Mouse (Mus musculus) embryonic facial prominence, embryonic 12.5 days (tissue): ENCODE data around the gene Ccdc81. TPM values are rescaled to one million over a fixed set of nuclear protein-coding genes. Genes with fewer than 3 reads are reported as not detected.
A peak's percentile ranks its signal among the peaks of the same experiment; 100 is the strongest.

Source experiments
- ATAC-seq: fragments of 200-750 bp; cut with Nextera tagmentation; 2 replicates; pipeline ENCODE4 v1.8.0; 2017; ENCODE audit not compliant: insufficient number of reproducible peaks, insufficient read depth, low FRiP score, low TSS enrichment
- H3K27ac ChIP-seq: fragments of 300-500 bp; sonication (generic); 2 replicates; pipeline ENCODE4 v1.5.1; 2016; ENCODE audit warnings: mild to moderate bottlenecking
- H3K27me3 ChIP-seq: fragments of 300-500 bp; sonication (generic); 2 replicates; pipeline ENCODE4 v1.6.1; 2016; ENCODE audit warnings: mild to moderate bottlenecking, moderate library complexity
- H3K36me3 ChIP-seq: fragments of 300-500 bp; sonication (generic); 2 replicates; pipeline ENCODE4 v1.6.1; 2016; ENCODE audit warnings: mild to moderate bottlenecking
- H3K4me1 ChIP-seq: fragments of 300-500 bp; sonication (generic); 2 replicates; pipeline ENCODE4 v1.6.1; 2016
- H3K4me2 ChIP-seq: fragments of 300-500 bp; sonication (generic); replicated peaks from 2 replicates; pipeline ENCODE4 v1.6.1; 2016; ENCODE audit warnings: mild to moderate bottlenecking, moderate library complexity
- H3K4me3 ChIP-seq: fragments of 300-500 bp; sonication (generic); 2 replicates; pipeline ENCODE4 v1.5.1; 2016; ENCODE audit warnings: mild to moderate bottlenecking
- H3K9ac ChIP-seq: fragments of 300-500 bp; sonication (generic); 2 replicates; pipeline ENCODE4 v1.6.1; 2016; ENCODE audit warnings: mild to moderate bottlenecking, moderate library complexity
- H3K9me3 ChIP-seq: fragments of 300-500 bp; sonication (generic); 2 replicates; pipeline ENCODE4 v1.6.1; 2016; ENCODE audit warnings: mild to moderate bottlenecking, moderate library complexity
- WGBS: fragments of 180-500 bp; shearing (Covaris S2); methylation state at CpG from one replicate; pipeline ENCODE4 v1.1.7; 2016; 5-methylcytosine and 5-hydroxymethylcytosine counted together
- polyA plus RNA-seq: library from polyadenylated mRNA; unstranded; fragments of >200 nt; fragmentation: Nextera tagmentation; extraction: Ambion mirVana; gene quantifications from 2 replicates; pipeline ENCODE4 v1.2.1, GENCODE M21; 2016

Ccdc81 gene
- polyA plus RNA-seq, 1 experiment from 2014 or later: 0.24 TPM

- H3K27ac ChIP-seq: no peak overlapping the region
- H3K9me3 ChIP-seq: no peaks in the 10 kb centered on the region
- ATAC-seq: no peak
- H3K9ac ChIP-seq: no peak overlapping the region
- no peaks in the 10 kb centered on the region for H3K36me3 ChIP-seq
- no peak overlapping the region for H3K4me2 ChIP-seq
- no peaks in the 10 kb centered on the region for H3K27me3 ChIP-seq
- WGBS: 80% methylated on average over 4 of the region's 4 CpGs
- no peak overlapping the region for H3K4me3 ChIP-seq
- H3K4me1 ChIP-seq: peaks cover 13% of the 10 kb centered on the region; the same call in 1 of the 2 replicates
Measured at GRCm38 (mm10) chr7:89909711-89910110, 6.3 kb upstream of the Ccdc81 start.

DNA sequence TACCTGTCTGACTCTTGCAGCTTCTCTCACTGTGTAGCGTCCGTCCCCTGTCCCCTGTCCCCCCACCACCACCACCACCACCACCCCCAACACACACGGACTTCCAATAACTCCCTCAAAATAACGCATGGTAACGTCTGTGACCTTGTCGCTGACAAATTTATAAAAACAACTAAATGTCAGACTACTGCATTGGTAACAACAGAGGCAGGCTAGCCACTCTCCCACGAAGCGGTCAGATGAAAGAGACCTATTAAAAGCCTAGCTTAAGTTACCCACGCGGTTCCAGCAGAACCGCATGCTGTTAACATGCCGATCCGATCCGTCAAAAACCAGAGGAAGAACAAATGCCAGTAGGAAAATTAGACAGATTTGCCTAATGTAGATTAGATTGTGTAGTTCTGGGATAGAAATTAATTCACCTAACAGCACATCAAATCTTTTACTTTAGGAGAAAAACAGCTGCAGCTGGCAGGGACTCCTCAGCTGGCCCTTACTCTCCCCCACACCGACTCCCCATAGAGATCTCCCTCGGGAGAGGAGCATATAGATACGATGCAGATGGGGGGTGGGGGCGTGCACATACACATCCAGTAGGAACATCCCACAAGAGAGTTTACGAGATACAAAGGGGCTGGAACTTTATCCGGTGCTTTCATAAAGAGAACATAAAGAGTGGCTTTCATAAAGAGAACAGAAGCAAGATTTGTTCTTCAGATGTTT is 5.6 kb upstream of the Ccdc81 start:
- no peak overlapping the region for H3K27ac ChIP-seq
- no peak overlapping the region for H3K4me3 ChIP-seq
- H3K4me1 ChIP-seq: peaks cover 13% of the 10 kb centered on the region; the same call in 1 of the 2 replicates
- 62% methylated on average over 20 of the region's 20 CpGs for WGBS
- no peak for ATAC-seq
- H3K9me3 ChIP-seq: no peaks in the 10 kb centered on the region
- H3K36me3 ChIP-seq: no peaks in the 10 kb centered on the region
- H3K27me3 ChIP-seq: no peaks in the 10 kb centered on the region
- H3K9ac ChIP-seq: no peak overlapping the region
- H3K4me2 ChIP-seq: no peak overlapping the region

- H3K9ac ChIP-seq: no peak overlapping the region
- ATAC-seq: no peak
- no peak overlapping the region for H3K27ac ChIP-seq
- 0 out of 2 replicates have a peak overlapping the region, but pooled peaks have one; percentile 2 for H3K4me2 ChIP-seq
- H3K9me3 ChIP-seq: no peaks in the 10 kb centered on the region
- H3K4me1 ChIP-seq: peaks cover 17% of the 10 kb centered on the region; the same call in 1 of the 2 replicates
- no peak overlapping the region for H3K4me3 ChIP-seq
- 33% methylated on average over 7 of the region's 7 CpGs for WGBS
- H3K27me3 ChIP-seq: no peaks in the 10 kb centered on the region
- no peaks in the 10 kb centered on the region for H3K36me3 ChIP-seq
Measured at GRCm38 (mm10) chr7:89908421-89908820, 5.0 kb upstream of the Ccdc81 start.

GRCm38 (mm10) chr7:89907950-89908349 is 4.5 kb upstream of the Ccdc81 start:
- ATAC-seq: no peak
- 19% methylated on average over 8 of the region's 8 CpGs for WGBS
- H3K9me3 ChIP-seq: no peaks in the 10 kb centered on the region
- H3K9ac ChIP-seq: no peak overlapping the region
- peaks cover 21% of the 10 kb centered on the region; the same call in 1 of the 2 replicates for H3K4me1 ChIP-seq
- no peak overlapping the region for H3K4me3 ChIP-seq
- no peaks in the 10 kb centered on the region for H3K27me3 ChIP-seq
- no peaks in the 10 kb centered on the region for H3K36me3 ChIP-seq
- no peak overlapping the region for H3K4me2 ChIP-seq
- no peak overlapping the region for H3K27ac ChIP-seq

DNA sequence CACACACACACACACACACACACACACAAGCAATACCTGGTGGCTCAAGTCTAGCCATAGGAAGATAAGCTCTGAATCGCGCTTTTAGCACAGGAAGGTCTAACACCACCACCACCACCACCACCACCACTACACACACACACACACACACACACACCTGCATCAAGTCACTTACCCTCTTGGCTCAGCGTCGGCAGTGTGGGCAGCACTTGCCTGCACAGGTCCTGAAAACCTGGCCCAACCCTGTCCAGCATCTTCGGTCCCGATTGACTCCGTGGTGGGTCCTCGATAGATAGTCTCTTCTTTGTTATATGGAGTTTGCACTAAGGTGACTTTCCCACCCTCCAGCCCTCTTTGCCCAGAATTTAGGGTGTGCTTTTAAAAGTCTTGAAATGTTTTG is 422 bp downstream of the Ccdc81 start:
- Histone ChIP-seq H3K4me2 (peak overlapping the region; percentile 36), H3K4me3 (no peak overlapping the region), H3K27me3 (no peaks in the 10 kb centered on the region), H3K4me1 (0 out of 2 replicates have a peak, but pooled peaks cover 9% of the 10 kb centered on the region), H3K27ac (no peak overlapping the region), H3K9ac (no peak overlapping the region), H3K36me3 (no peaks in the 10 kb centered on the region), H3K9me3 (no peaks in the 10 kb centered on the region)
- WGBS: 85% methylated on average over 8 of the region's 8 CpGs
- ATAC-seq: no peak

DNA sequence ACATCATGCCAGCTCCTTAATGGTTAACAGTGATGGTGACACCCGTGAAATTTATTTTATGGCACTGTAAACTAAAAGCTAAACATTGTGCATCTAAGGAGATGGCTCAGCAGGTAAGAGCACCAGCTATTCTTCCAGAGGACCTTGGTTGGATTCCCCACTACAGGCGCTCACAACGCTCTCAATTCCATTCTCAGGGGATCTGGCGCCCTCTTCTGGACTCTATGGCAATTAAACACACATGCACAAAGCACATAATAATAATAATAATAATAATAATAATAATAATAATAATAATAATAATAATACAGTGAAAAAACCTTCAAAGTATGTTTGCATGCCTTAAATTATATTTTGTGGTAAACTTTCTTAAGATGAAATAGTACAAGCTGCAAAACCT is 11.6 kb downstream of the Ccdc81 start:
- Histone ChIP-seq H3K27me3 (no peaks in the 10 kb centered on the region), H3K4me2 (no peak overlapping the region), H3K4me3 (no peak overlapping the region), H3K9ac (no peak overlapping the region), H3K4me1 (no peaks in the 10 kb centered on the region), H3K9me3 (no peaks in the 10 kb centered on the region), H3K27ac (no peak overlapping the region), H3K36me3 (no peaks in the 10 kb centered on the region)
- WGBS: 36% methylated on average over 4 of the region's 4 CpGs
- ATAC-seq: no peak

DNA sequence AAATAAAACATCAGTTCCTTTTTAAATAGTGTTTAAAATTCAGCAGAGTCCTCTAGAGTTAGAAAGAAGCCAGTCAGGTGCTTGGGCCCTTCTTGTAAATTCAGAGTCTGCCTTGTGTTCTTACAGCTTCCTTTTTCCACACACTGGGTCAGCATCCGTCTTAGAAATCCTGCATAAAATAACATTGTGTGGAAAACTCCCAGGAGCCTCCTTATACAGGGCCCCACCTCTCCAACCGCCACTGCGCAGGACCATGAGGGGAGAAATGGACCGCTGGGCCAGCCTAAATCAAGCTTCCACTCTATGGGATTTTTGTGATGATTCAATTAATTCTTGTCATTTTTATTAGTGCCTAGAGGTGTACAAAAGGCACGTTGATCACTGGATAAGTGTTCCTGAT is 12.0 kb downstream of the Ccdc81 start:
- Histone ChIP-seq H3K9me3 (no peaks in the 10 kb centered on the region), H3K9ac (no peak overlapping the region), H3K27ac (no peak overlapping the region), H3K36me3 (no peaks in the 10 kb centered on the region), H3K4me1 (no peaks in the 10 kb centered on the region), H3K4me2 (no peak overlapping the region), H3K27me3 (no peaks in the 10 kb centered on the region), H3K4me3 (no peak overlapping the region)
- no peak for ATAC-seq
- 77% methylated on average over 5 of the region's 5 CpGs for WGBS

GRCm38 (mm10) chr7:89884551-89884950 is 18.9 kb downstream of the Ccdc81 start:
- Histone ChIP-seq H3K4me3 (no peak overlapping the region), H3K27ac (no peak overlapping the region), H3K36me3 (no peaks in the 10 kb centered on the region), H3K4me2 (no peak overlapping the region), H3K9ac (no peak overlapping the region), H3K27me3 (no peaks in the 10 kb centered on the region), H3K4me1 (no peaks in the 10 kb centered on the region), H3K9me3 (no peaks in the 10 kb centered on the region)
- no peak for ATAC-seq
- 68% methylated on average over 3 of the region's 3 CpGs for WGBS

DNA sequence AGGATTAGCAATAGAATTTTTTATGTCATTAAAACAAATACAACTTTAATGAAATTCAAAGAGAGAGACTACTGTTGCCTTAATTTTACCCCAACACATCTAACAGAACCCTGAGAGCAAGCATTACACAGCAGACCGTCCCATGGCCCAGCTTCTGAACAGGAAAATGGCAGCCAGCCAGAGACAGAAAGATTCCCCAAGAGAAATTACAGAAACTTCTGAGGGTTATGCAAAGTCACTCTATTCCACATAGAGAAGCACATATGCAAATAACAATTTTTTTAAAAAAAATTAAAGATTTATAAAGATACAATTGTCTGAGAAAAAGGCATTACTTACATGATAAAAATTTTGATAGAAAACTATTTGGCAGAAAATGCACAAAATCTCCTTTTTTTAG is 23.7 kb downstream of the Ccdc81 start:
- WGBS: 60% methylated on average over 1 of the region's 1 CpGs
- H3K4me3 ChIP-seq: no peak overlapping the region
- H3K4me2 ChIP-seq: no peak overlapping the region
- H3K27me3 ChIP-seq: no peaks in the 10 kb centered on the region
- H3K36me3 ChIP-seq: no peaks in the 10 kb centered on the region
- ATAC-seq: no peak
- no peak overlapping the region for H3K27ac ChIP-seq
- H3K9ac ChIP-seq: no peak overlapping the region
- H3K9me3 ChIP-seq: no peaks in the 10 kb centered on the region
- H3K4me1 ChIP-seq: no peaks in the 10 kb centered on the region

GRCm38 (mm10) chr7:89867221-89867620 is 36.2 kb downstream of the Ccdc81 start:
- Histone ChIP-seq H3K27ac (no peak overlapping the region), H3K9me3 (no peaks in the 10 kb centered on the region), H3K4me3 (no peak overlapping the region), H3K4me1 (no peaks in the 10 kb centered on the region), H3K36me3 (no peaks in the 10 kb centered on the region), H3K9ac (no peak overlapping the region), H3K27me3 (no peaks in the 10 kb centered on the region), H3K4me2 (no peak overlapping the region)
- 81% methylated on average over 5 of the region's 5 CpGs for WGBS
- ATAC-seq: no peak

GRCm38 (mm10) chr7:89864769-89865168 is 38.7 kb downstream of the Ccdc81 start:
- Histone ChIP-seq H3K4me3 (no peak overlapping the region), H3K4me2 (no peak overlapping the region), H3K27ac (no peak overlapping the region), H3K27me3 (no peaks in the 10 kb centered on the region), H3K9me3 (no peaks in the 10 kb centered on the region), H3K9ac (no peak overlapping the region), H3K36me3 (no peaks in the 10 kb centered on the region), H3K4me1 (no peaks in the 10 kb centered on the region)
- no peak for ATAC-seq
- WGBS: 77% methylated on average over 1 of the region's 1 CpGs

- H3K4me3 ChIP-seq: no peak overlapping the region
- no peaks in the 10 kb centered on the region for H3K9me3 ChIP-seq
- H3K9ac ChIP-seq: no peak overlapping the region
- H3K27me3 ChIP-seq: no peaks in the 10 kb centered on the region
- peak; percentile 79 for ATAC-seq
- 0 out of 2 replicates have a peak overlapping the region, but pooled peaks have one; percentile 41 for H3K27ac ChIP-seq
- WGBS: 54% methylated on average over 17 of the region's 17 CpGs
- peaks cover 12% of the 10 kb centered on the region; the same call in 1 of the 2 replicates for H3K4me1 ChIP-seq
- peak overlapping the region; percentile 24 for H3K4me2 ChIP-seq
- H3K36me3 ChIP-seq: no peaks in the 10 kb centered on the region
Measured at GRCm38 (mm10) chr7:89856440-89857217, 46.8 kb downstream of the Ccdc81 start.
